Mouse (Mus musculus): ENCODE data around the gene Rcbtb2.
"Not testable (repeated sequence)": the region's sequence is repeated elsewhere in the genome, so short reads cannot be mapped to it uniquely, and the experiment has no call there.

Rcbtb2 gene

GRCm38 (mm10) chr14:73122923-73123278 lies at the start of gene Rcbtb2:
Gene Rcbtb2, plus strand, starts transcription at chr14:73123037.
- DNase-seq = no peak

- no peak for DNase-seq
Measured at GRCm38 (mm10) chr14:73083563-73083962, 39.3 kb upstream of the Rcbtb2 start.

DNA sequence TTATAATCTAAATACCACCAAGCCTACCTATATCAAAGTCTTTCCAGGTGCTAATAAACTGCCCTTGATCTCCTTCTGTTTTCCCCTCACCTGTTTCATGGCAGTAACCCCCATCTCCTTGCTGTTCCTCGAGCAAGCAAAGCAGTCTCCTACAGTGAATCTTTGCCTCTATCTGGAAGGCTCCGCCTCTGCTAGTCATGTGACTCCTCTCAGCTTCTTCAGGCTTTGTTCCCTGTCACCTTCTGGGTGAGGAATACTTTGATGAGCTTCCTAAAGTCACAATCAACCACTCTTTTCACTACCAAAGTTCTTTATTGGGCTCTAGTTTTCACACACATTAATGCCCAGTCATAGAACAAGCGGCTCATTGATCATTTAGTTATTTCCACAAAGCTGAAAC lies 36.4 kb upstream of the Rcbtb2 start:
- DNase-seq = no peak

DNA sequence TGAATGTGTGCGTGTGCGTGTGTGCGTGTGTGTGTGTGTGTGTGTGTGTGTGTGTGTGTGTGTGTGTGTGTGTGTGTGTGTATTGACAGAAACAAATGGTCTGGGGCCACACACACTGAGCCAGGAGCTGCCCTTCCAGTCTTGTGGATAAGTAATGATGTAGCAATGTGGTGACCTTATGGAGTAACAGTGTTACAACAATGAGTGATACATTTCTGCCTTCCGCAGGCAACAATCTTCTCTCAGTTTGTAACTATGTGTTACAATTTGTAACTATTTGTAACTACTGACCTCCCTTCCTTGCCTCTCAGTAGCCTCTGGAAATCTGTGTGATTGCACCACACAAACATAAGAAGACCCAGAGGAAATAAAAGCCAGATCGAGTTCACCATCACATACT lies 35.6 kb upstream of the Rcbtb2 start:
- DNase-seq = no peak

GRCm38 (mm10) chr14:73087746-73088145 lies 35.1 kb upstream of the Rcbtb2 start:
- no peak for DNase-seq

GRCm38 (mm10) chr14:73088224-73088623 lies 34.6 kb upstream of the Rcbtb2 start:
- no peak for DNase-seq

DNA sequence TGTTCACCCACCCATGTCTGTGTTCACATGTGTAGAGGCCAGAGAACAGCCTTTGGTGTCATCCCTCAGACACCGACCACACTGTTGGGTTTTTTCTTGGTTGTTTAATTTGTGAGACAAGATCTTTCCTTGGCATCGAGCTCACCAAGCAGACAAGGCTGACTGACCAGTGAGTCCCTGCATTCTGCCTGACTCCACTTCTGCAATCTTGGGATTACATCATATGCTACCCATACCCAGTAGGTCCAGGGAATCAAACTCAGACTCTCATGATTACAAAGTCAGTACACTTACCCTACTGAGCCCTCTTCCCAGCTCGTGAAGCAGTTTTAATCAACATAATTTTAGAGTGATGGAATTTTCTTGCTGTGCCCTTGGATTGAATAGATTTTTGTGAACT lies 30.0 kb upstream of the Rcbtb2 start:
- DNase-seq = no peak

- DNase-seq = no peak
Measured at GRCm38 (mm10) chr14:73094802-73095550, 27.9 kb upstream of the Rcbtb2 start.

- DNase-seq = no peak
Measured at GRCm38 (mm10) chr14:73098677-73099387, 24.0 kb upstream of the Rcbtb2 start.

GRCm38 (mm10) chr14:73102270-73102865 lies 20.5 kb upstream of the Rcbtb2 start:
- no peak for DNase-seq

DNA sequence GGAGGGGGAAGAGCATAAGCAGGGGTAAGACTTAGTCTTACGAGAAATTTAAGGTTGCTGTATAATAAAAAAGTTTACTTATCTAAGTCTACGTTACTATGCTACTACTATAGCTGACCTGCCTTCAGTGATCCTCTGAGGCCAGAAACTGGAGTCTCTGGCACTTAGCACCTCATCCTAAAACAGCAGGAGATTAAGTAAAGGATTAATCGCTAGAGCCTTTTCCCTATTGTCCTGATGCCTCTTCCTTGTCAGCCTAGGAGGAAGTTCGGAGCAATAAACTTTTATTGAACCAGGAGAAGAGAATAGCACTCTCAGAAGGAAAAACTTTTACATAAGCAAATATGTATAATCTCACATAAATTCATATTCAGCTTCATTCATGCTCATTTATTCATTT lies 19.9 kb upstream of the Rcbtb2 start:
- DNase-seq = not testable (repeated sequence)

DNA sequence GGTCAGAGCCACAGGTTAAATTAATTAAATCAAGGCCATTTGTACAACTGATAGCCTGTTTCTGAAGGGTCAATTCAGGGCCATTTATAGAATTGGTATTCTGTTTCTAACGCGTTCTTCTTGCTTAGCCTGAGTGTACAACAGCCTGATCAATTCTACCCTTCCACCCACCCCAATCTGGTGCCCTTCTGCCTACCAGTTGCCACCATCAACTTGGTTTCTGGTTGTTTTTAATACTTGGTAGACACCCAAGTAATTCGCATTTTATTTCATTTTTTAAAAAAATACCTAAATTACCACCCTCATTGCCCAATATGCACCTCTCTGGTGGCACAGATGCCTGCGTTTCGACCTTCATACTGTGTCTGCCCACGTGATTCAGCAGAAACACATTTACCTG lies 17.9 kb upstream of the Rcbtb2 start:
- no peak for DNase-seq

- DNase-seq = no peak
Measured at GRCm38 (mm10) chr14:73105407-73106185, 17.2 kb upstream of the Rcbtb2 start.

DNA sequence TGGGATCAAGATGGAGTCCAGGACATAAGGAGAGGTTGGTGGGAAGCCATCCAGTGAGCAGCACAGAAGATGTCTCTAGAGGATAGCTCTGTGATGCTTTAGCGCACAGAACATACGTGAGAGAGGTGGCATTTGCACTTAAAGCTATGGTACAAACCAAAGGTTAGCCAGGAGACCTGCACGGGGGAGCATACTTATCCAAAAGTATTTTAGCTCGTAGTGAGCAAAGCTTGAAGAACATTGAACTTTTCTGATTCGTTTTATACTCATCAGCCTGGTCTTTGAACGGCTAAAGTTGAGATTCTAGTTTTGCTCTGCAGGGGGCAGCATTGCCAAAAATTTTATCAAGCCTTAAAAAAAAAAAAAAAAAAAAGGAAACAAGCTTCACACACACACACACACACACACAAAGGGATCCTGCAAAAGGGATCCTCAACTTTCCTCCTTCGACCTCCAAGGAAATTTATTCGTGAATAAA lies 16.6 kb upstream of the Rcbtb2 start:
- DNase-seq = peak; percentile 20

DNA sequence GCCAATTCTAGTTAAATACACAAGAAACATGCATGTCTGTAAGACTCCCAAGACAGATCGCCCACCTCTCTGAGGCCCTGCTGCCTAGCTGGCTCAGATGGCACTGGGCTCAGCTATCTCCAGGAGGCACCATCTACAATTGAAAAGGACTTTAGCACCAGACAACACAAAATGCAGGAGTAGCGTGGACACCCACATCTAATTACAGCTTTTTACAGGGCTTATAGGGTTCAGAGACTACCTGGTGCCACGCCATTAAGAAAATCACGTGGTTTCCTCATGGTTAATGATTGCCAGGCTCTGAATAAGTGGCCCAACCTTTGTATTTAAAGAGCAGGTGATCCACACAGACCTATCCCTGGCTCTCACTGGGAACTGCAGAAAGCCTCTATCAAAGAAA lies 15.9 kb upstream of the Rcbtb2 start:
- peak; percentile 11 for DNase-seq

DNA sequence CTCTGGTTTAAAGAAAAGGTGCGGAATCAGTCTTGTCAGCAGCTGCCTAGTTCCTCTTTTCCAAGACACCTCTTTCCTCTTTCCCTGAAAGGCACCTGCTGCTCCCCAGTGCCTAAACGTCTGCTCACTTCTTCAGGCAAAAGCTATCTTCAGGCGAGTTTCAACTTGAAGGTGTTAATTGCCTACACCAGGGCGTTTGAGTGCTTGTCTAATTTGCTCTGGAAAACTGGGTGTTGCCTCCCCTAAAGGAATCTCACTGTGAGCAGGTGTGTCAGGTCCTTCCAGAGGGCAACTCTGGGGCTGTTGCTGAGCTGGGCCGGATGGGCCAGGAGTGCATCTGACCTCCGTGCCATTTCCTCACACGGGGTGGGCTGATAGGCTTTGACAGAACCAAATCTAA lies 15.5 kb upstream of the Rcbtb2 start:
- no peak for DNase-seq

- DNase-seq = no peak
Measured at GRCm38 (mm10) chr14:73107952-73108351, 14.9 kb upstream of the Rcbtb2 start.

DNA sequence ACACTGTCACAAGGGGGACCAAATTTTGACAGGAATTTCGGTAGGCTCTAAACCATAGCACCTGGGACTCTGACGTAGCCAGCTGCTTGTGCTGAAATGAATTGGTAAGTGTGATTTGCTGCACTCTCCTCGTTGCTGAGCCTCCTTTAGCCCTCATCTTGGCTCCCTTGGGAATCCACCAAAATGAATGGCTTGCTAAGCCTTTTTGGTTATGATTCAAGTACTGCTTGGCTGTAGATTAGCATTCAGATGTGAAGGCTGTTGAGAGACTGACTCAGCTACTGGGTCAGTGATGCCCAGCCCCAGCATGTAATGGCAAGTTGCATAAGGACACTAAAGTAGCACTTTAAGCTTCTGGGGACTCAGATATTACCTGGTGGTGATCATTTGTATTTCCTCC lies 12.2 kb upstream of the Rcbtb2 start:
- DNase-seq = no peak

DNA sequence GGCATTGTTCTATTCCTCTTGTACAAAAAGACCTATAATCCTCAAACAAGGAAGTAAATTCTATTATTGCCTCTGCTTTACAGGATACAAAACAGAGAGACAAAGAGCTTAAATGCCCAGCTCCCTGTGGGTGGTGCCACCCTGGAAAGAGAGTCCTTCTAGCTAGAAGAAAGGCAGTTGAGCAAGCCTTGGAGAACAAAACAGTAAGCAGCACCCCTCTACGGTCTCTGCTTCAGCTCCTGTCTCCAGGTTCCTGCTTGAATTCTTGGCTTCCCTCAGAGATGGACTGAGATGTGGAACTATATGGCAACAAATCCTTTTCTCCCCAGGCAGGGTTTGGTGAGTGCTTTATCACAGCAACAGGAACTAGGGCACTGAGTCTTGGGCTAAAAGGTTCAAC lies 11.7 kb upstream of the Rcbtb2 start:
- no peak for DNase-seq

GRCm38 (mm10) chr14:73112186-73112840 lies 10.5 kb upstream of the Rcbtb2 start:
- no peak for DNase-seq

GRCm38 (mm10) chr14:73114952-73115351 lies 7.9 kb upstream of the Rcbtb2 start:
- not testable (repeated sequence) for DNase-seq

DNA sequence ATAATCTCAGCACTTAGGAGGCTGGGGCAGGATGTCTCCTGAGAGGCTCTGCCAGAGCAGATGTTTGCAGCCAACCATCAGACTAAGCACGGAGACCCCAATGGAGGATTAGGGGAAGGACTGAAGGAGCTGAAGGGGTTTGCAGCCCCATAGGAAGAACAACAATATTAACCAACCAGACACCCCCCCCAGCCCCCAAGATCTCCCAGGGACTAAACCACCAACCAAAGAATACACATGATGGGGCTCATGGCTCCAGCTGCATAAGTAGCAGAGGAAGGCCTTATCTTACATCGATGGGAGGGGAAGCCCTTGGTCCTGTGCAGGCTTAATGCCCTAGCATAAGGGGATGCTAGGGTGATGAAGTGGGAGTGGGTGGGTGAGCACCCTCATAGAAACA lies 6.5 kb upstream of the Rcbtb2 start:
- no peak for DNase-seq

DNA sequence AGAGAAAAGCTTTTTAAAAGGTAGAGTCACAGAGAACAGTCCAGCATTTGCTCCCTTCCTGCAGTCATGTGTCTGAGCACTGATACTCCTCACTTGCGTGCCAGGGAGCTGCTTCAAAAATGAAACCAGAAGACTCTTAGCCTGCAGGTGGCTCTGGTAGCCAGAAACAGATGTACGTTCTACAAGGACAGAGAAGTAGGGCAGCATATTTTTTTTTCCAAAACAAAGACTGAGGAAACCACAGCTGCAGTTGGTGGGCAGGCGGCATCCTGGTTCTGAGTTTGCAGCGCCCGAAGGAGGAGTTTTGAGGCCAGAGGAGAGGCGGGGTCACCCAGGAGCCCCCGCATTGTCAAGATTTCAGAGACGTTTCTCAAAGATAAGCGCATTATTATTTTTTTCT lies 5.9 kb upstream of the Rcbtb2 start:
- DNase-seq = no peak
